Comparison of ENCODE assay signal across 19 mouse cellular contexts in genomic region chr6:124685606-124686386, GRCm38 (mm10). TPM values are rescaled to one million over a fixed set of nuclear protein-coding genes. Genes with fewer than 3 reads are reported as not detected.
DNase-seq lines count a peak whose midpoint lies in the region; ATAC-seq lines count a peak whose summit lies in the region.
"Had no signal": no experiment of that assay in that cellular context is flagged by ENCODE, and none has a peak within 500 bp of the region (broad histone marks: within the 10 kb centered on the region; RNA-seq: fewer than 3 reads in every experiment).

No protein-coding gene starts in this region.

- no peaks in the 10 kb centered on the region for H3K36me3 ChIP-seq in heart, embryonic 12.5 days
- H3K36me3 ChIP-seq in liver, embryonic 13.5 days = peaks cover 12% of the 10 kb centered on the region; the same call in 1 of the 2 replicates
- no peaks in the 10 kb centered on the region for H3K36me3 ChIP-seq in stomach, embryonic 15.5 days
- H3K36me3 ChIP-seq: forebrain, embryonic 15.5 days; midbrain, embryonic 15.5 days; neural tube, embryonic 12.5 days had no signal

- ATAC-seq in heart, embryonic 12.5 days (ENCODE audit: insufficient number of reproducible peaks, low FRiP score) = peak; percentile 51; the same call in 1 of the 2 replicates
- ATAC-seq in erythroid progenitor cell, adult 5-6 weeks (replicated peaks; ENCODE audit: low FRiP score, poor library complexity, severe bottlenecking) = 0 out of 2 replicates have a peak, but pooled peaks have one; percentile 38
- peak; percentile 52 for ATAC-seq in liver, embryonic 13.5 days (ENCODE audit: low read depth)
- no peak for ATAC-seq in stomach, embryonic 15.5 days (ENCODE audit: insufficient read depth, low FRiP score, low read depth)
- ATAC-seq: forebrain, embryonic 15.5 days; midbrain, embryonic 15.5 days had no signal

- H3K9ac ChIP-seq in heart, embryonic 12.5 days = no peak overlapping the region
- H3K9ac ChIP-seq in liver, embryonic 13.5 days = peak overlapping the region; percentile 37; the same call in 1 of the 2 replicates
- H3K9ac ChIP-seq in stomach, embryonic 15.5 days = no peak overlapping the region
- H3K9ac ChIP-seq: forebrain, embryonic 15.5 days; midbrain, embryonic 15.5 days; neural tube, embryonic 12.5 days had no signal

- intact Hi-C loops in heart, postnatal 14 days (cut with DNase I) = no loop called here
- intact Hi-C loops in left cerebral cortex, postnatal 14 days (cut with DNase I) = no loop called here

- no peak overlapping the region for H3K4me3 ChIP-seq in heart, embryonic 12.5 days
- no peak overlapping the region for H3K4me3 ChIP-seq in liver, embryonic 13.5 days (replicated peaks)
- no peak overlapping the region for H3K4me3 ChIP-seq in stomach, embryonic 15.5 days (replicated peaks)
- H3K4me3 ChIP-seq: forebrain, embryonic 15.5 days; gastrocnemius, adult 2 months; midbrain, embryonic 15.5 days; neural tube, embryonic 12.5 days had no signal

- H3K9me3 ChIP-seq in heart, embryonic 12.5 days (replicated peaks) = no peaks in the 10 kb centered on the region
- H3K9me3 ChIP-seq in liver, embryonic 13.5 days (replicated peaks) = no peaks in the 10 kb centered on the region
- H3K9me3 ChIP-seq in stomach, embryonic 15.5 days = no peaks in the 10 kb centered on the region
- H3K9me3 ChIP-seq: forebrain, embryonic 15.5 days; midbrain, embryonic 15.5 days; neural tube, embryonic 12.5 days had no signal

- DNase-seq in heart, postnatal 14 days = no peak
- peak; percentile 58 for DNase-seq in liver, embryonic 13.5 days
- no peak for DNase-seq in left cerebral cortex, postnatal 14 days (ENCODE audit: low spot score in 2 of 2)
- DNase-seq in kidney, adult 8-10 months = no peak
- DNase-seq in urinary bladder, postnatal 10 days (ENCODE audit: low spot score) = no peak
- DNase-seq: adrenal gland, adult 2 months; cerebellum, adult 2 months; gastrocnemius, adult 2 months; heart, postnatal 36 days; lung, postnatal 36 days; right cerebral cortex, postnatal 25 days had no signal

- H3K4me1 ChIP-seq in heart, embryonic 12.5 days (replicated peaks) = peaks cover 16% of the 10 kb centered on the region
- peaks cover 85% of the 10 kb centered on the region for H3K4me1 ChIP-seq in liver, embryonic 13.5 days (replicated peaks)
- H3K4me1 ChIP-seq in stomach, embryonic 15.5 days = peaks cover 11% of the 10 kb centered on the region; the same call in 1 of the 2 replicates
- H3K4me1 ChIP-seq: forebrain, embryonic 15.5 days; midbrain, embryonic 15.5 days; neural tube, embryonic 12.5 days had no signal

- 75% methylated on average over 12 of the region's 12 CpGs for WGBS in heart, embryonic 12.5 days
- 23% methylated on average over 12 of the region's 12 CpGs for WGBS in liver, embryonic 13.5 days (ENCODE audit: insufficient replicate concordance)
- WGBS in stomach, embryonic 15.5 days = 83% methylated on average over 12 of the region's 12 CpGs

- H3K4me2 ChIP-seq in heart, embryonic 12.5 days = no peak overlapping the region
- H3K4me2 ChIP-seq in liver, embryonic 13.5 days = peak overlapping the region; percentile 41
- H3K4me2 ChIP-seq in stomach, embryonic 15.5 days = no peak overlapping the region
- H3K4me2 ChIP-seq: forebrain, embryonic 15.5 days; midbrain, embryonic 15.5 days; neural tube, embryonic 12.5 days had no signal

- 0 out of 2 replicates have a peak overlapping the region, but pooled peaks have one; percentile 7 for H3K27ac ChIP-seq in heart, embryonic 12.5 days (ENCODE audit: poor library complexity, severe bottlenecking)
- H3K27ac ChIP-seq in liver, embryonic 13.5 days = peak overlapping the region; percentile 60
- peak overlapping the region; percentile 45; the same call in 1 of the 2 replicates for H3K27ac ChIP-seq in stomach, embryonic 15.5 days
- H3K27ac ChIP-seq: forebrain, embryonic 15.5 days; gastrocnemius, adult 2 months; kidney, postnatal 0 days; midbrain, embryonic 15.5 days; neural tube, embryonic 12.5 days had no signal

- no peaks in the 10 kb centered on the region for H3K27me3 ChIP-seq in heart, embryonic 12.5 days (replicated peaks)
- H3K27me3 ChIP-seq in liver, embryonic 13.5 days = no peaks in the 10 kb centered on the region
- H3K27me3 ChIP-seq in stomach, embryonic 15.5 days (replicated peaks) = no peaks in the 10 kb centered on the region
- H3K27me3 ChIP-seq: forebrain, embryonic 15.5 days; midbrain, embryonic 15.5 days; neural tube, embryonic 12.5 days had no signal

RNA-seq across cellular contexts. Expression of gene Lpcat3, which starts 23.0 kb away (rescaled TPM):
- polyA plus RNA-seq in heart, embryonic 12.5 days (2016; fragmentation: Nextera tagmentation; extraction: Ambion mirVana) = 37.4 and 40.0 TPM in 2 replicates
- total RNA-seq in heart, postnatal 14 days (2021) = 10 to 100 TPM; 54.0 to 56.7 TPM
- 452 and 538 TPM in 2 replicates for total RNA-seq in erythroid progenitor cell, adult 5-6 weeks (2015; ENCODE audit: low replicate concordance)
- 191 and 249 TPM in 2 replicates for total RNA-seq in erythroid progenitor cell, adult 5-6 weeks (2017; ENCODE audit: low replicate concordance)
- polyA plus RNA-seq in liver, embryonic 13.5 days (2015; fragmentation: Nextera tagmentation; extraction: Ambion mirVana) = 68.4 and 73.9 TPM in 2 replicates
- 79.3 and 85.3 TPM in 2 replicates for polyA plus RNA-seq in stomach, embryonic 15.5 days (2015; fragmentation: Nextera tagmentation; extraction: Ambion mirVana)
- 10 to 100 TPM; 33.8 to 37.1 TPM for total RNA-seq in left cerebral cortex, postnatal 14 days (2021)

RNA-seq across cellular contexts. Expression of gene Emg1, which starts 26.2 kb away (rescaled TPM):
- 105 and 107 TPM in 2 replicates for polyA plus RNA-seq in heart, embryonic 12.5 days (2016; fragmentation: Nextera tagmentation; extraction: Ambion mirVana)
- 10 to 100 TPM; 58.8 to 68.4 TPM for total RNA-seq in heart, postnatal 14 days (2021)
- total RNA-seq in erythroid progenitor cell, adult 5-6 weeks (2015; ENCODE audit: low replicate concordance) = 103 and 153 TPM in 2 replicates
- 69.4 and 86.4 TPM in 2 replicates for total RNA-seq in erythroid progenitor cell, adult 5-6 weeks (2017; ENCODE audit: low replicate concordance)
- polyA plus RNA-seq in liver, embryonic 13.5 days (2015; fragmentation: Nextera tagmentation; extraction: Ambion mirVana) = 189 and 198 TPM in 2 replicates
- 191 and 202 TPM in 2 replicates for polyA plus RNA-seq in stomach, embryonic 15.5 days (2015; fragmentation: Nextera tagmentation; extraction: Ambion mirVana)
- total RNA-seq in left cerebral cortex, postnatal 14 days (2021) = 10 to 100 TPM; 45.6 to 45.9 TPM

RNA-seq across cellular contexts. Expression of gene Phb2, which starts 26.3 kb away (rescaled TPM):
- 345 and 349 TPM in 2 replicates for polyA plus RNA-seq in heart, embryonic 12.5 days (2016; fragmentation: Nextera tagmentation; extraction: Ambion mirVana)
- 100 to 1,000 TPM; 326 to 358 TPM for total RNA-seq in heart, postnatal 14 days (2021)
- total RNA-seq in erythroid progenitor cell, adult 5-6 weeks (2015; ENCODE audit: low replicate concordance) = 61.2 and 143 TPM in 2 replicates
- total RNA-seq in erythroid progenitor cell, adult 5-6 weeks (2017; ENCODE audit: low replicate concordance) = 76.0 and 79.9 TPM in 2 replicates
- polyA plus RNA-seq in liver, embryonic 13.5 days (2015; fragmentation: Nextera tagmentation; extraction: Ambion mirVana) = 356 and 373 TPM in 2 replicates
- 355 and 390 TPM in 2 replicates for polyA plus RNA-seq in stomach, embryonic 15.5 days (2015; fragmentation: Nextera tagmentation; extraction: Ambion mirVana)
- total RNA-seq in left cerebral cortex, postnatal 14 days (2021) = 100 to 1,000 TPM; 133 to 144 TPM

RNA-seq across cellular contexts. Expression of gene C1s2, which starts 49.9 kb away (rescaled TPM):
- polyA plus RNA-seq in heart, embryonic 12.5 days (2016; fragmentation: Nextera tagmentation; extraction: Ambion mirVana) = not detected in 2 replicates
- total RNA-seq in heart, postnatal 14 days (2021) = under 1 TPM; 0.41 to 0.65 TPM
- total RNA-seq in erythroid progenitor cell, adult 5-6 weeks (2015; ENCODE audit: low replicate concordance) = not detected in 2 replicates
- total RNA-seq in erythroid progenitor cell, adult 5-6 weeks (2017; ENCODE audit: low replicate concordance) = not detected in 2 replicates
- not detected in 2 replicates for polyA plus RNA-seq in liver, embryonic 13.5 days (2015; fragmentation: Nextera tagmentation; extraction: Ambion mirVana)
- 0.06 and 0.13 TPM in 2 replicates for polyA plus RNA-seq in stomach, embryonic 15.5 days (2015; fragmentation: Nextera tagmentation; extraction: Ambion mirVana)
- under 1 TPM; 0.26 to 0.57 TPM for total RNA-seq in left cerebral cortex, postnatal 14 days (2021)
- polyA plus RNA-seq: adrenal gland, adult 2 months; liver, adult 2 months had no signal

RNA-seq across cellular contexts. Expression of gene Ptpn6, which starts 52.7 kb away (rescaled TPM):
- 4.4 and 4.9 TPM in 2 replicates for polyA plus RNA-seq in heart, embryonic 12.5 days (2016; fragmentation: Nextera tagmentation; extraction: Ambion mirVana)
- total RNA-seq in heart, postnatal 14 days (2021) = 1 to 10 TPM; 4.2 to 8.5 TPM
- 39.3 and 91.8 TPM in 2 replicates for total RNA-seq in erythroid progenitor cell, adult 5-6 weeks (2015; ENCODE audit: low replicate concordance)
- total RNA-seq in erythroid progenitor cell, adult 5-6 weeks (2017; ENCODE audit: low replicate concordance) = 91.8 and 94.2 TPM in 2 replicates
- polyA plus RNA-seq in liver, embryonic 13.5 days (2015; fragmentation: Nextera tagmentation; extraction: Ambion mirVana) = 28.7 and 29.5 TPM in 2 replicates
- polyA plus RNA-seq in stomach, embryonic 15.5 days (2015; fragmentation: Nextera tagmentation; extraction: Ambion mirVana) = 19.0 and 19.8 TPM in 2 replicates
- total RNA-seq in left cerebral cortex, postnatal 14 days (2021) = 1 to 10 TPM; 3.6 to 4.0 TPM

Comparison
In these comparisons a context has a peak if more than half of its experiments do, and no peak if none do; other contexts are left out.
1. H3K27ac ChIP-seq: peak in every context shown above with its lines; median percentile 60 in liver, embryonic 13.5 days; 45 in stomach, embryonic 15.5 days; 7 in heart, embryonic 12.5 days.